Mouse (Mus musculus): Measurements from ENCODE around the gene AL732309.1.

Gene AL732309.1

GRCm38 (mm10) chr2:25238106-25238505 is 8.6 kb downstream of the AL732309.1 start:
- no peak for DNase-seq (ENCODE audit: low read depth)

- DNase-seq (ENCODE audit: low read depth): no peak
These were observed 9.1 kb downstream of the AL732309.1 start for GRCm38 (mm10) chr2:25237522-25237921.

GRCm38 (mm10) chr2:25236614-25237013 is 10.0 kb downstream of the AL732309.1 start, which contains the start of gene Rnf224:
TSS of gene Rnf224 (minus strand) at chr2:25236787.
- DNase-seq (ENCODE audit: low read depth): no peak

- DNase-seq (ENCODE audit: low read depth): no peak
These were observed 12.0 kb downstream of the AL732309.1 start for GRCm38 (mm10) chr2:25234551-25235220.

GRCm38 (mm10) chr2:25234050-25234449 is 12.6 kb downstream of the AL732309.1 start, which contains the start of gene Slc34a3:
TSS of gene Slc34a3 (minus strand) at chr2:25234364.
- DNase-seq (ENCODE audit: low read depth): no peak

GRCm38 (mm10) chr2:25233421-25233820 is 13.2 kb downstream of the AL732309.1 start:
- peak; percentile 39 for DNase-seq (ENCODE audit: low read depth)

- no peak for DNase-seq (ENCODE audit: low read depth)
These were observed 15.6 kb downstream of the AL732309.1 start for GRCm38 (mm10) chr2:25231038-25231437.

GRCm38 (mm10) chr2:25230581-25230980 is 16.1 kb downstream of the AL732309.1 start:
- no peak for DNase-seq (ENCODE audit: low read depth)

GRCm38 (mm10) chr2:25229582-25229981 is 17.1 kb downstream of the AL732309.1 start:
- DNase-seq (ENCODE audit: low read depth): no peak

GRCm38 (mm10) chr2:25228995-25229530 is 17.6 kb downstream of the AL732309.1 start:
- DNase-seq (ENCODE audit: low read depth): no peak

GRCm38 (mm10) chr2:25228431-25228889 is 18.2 kb downstream of the AL732309.1 start:
- peak; percentile 90 for DNase-seq (ENCODE audit: low read depth)

GRCm38 (mm10) chr2:25227406-25227805 is 19.3 kb downstream of the AL732309.1 start:
- DNase-seq (ENCODE audit: low read depth): no peak

- DNase-seq (ENCODE audit: low read depth): no peak
These were observed 19.8 kb downstream of the AL732309.1 start for GRCm38 (mm10) chr2:25226864-25227263.

- no peak for DNase-seq (ENCODE audit: low read depth)
These were observed 20.8 kb downstream of the AL732309.1 start for GRCm38 (mm10) chr2:25225811-25226379.

GRCm38 (mm10) chr2:25224766-25225752 is 21.6 kb downstream of the AL732309.1 start:
- peak; percentile 97 for DNase-seq (ENCODE audit: low read depth)

GRCm38 (mm10) chr2:25224492-25224765 is 22.2 kb downstream of the AL732309.1 start, which contains the start of gene Tubb4b:
TSS of gene Tubb4b (minus strand) at chr2:25224702.
- DNase-seq (ENCODE audit: low read depth): no peak

- DNase-seq (ENCODE audit: low read depth): peak; percentile 79
These were observed 22.8 kb downstream of the AL732309.1 start for GRCm38 (mm10) chr2:25223681-25224491.

GRCm38 (mm10) chr2:25221331-25221772 is 25.3 kb downstream of the AL732309.1 start:
- no peak for DNase-seq (ENCODE audit: low read depth)

- DNase-seq (ENCODE audit: low read depth): no peak
These were observed 28.2 kb downstream of the AL732309.1 start, which contains the start of gene Fam166a for GRCm38 (mm10) chr2:25218445-25218844. TSS of gene Fam166a (plus strand) at chr2:25218745.

GRCm38 (mm10) chr2:25217666-25218065 is 29.0 kb downstream of the AL732309.1 start:
- DNase-seq (ENCODE audit: low read depth): no peak

GRCm38 (mm10) chr2:25214444-25214843 is 32.2 kb downstream of the AL732309.1 start, which contains the start of gene Stpg3:
TSS of gene Stpg3 (minus strand) at chr2:25214637.
- no peak for DNase-seq (ENCODE audit: low read depth)

Data from c-Kit-positive CD71-negative TER-119-negative erythroid progenitor cells, embryonic 14.5 days (primary cell).